Mouse (Mus musculus) forebrain, embryonic 13.5 days (tissue): ENCODE measurements around the gene BC035947. TPM values are rescaled to one million over a fixed set of nuclear protein-coding genes. Genes with fewer than 3 reads are reported as not detected.

Experiments
- polyA plus RNA-seq: library from polyadenylated mRNA; unstranded; fragments of >200 nt; fragmentation: Nextera tagmentation; extraction: Ambion mirVana; gene quantifications from 2 replicates; pipeline ENCODE4 v1.2.1, GENCODE M21; 2015

Gene BC035947
- polyA plus RNA-seq, 1 experiment from 2014 or later = 0.12 TPM

Other genes with a start within 250 kb of the BC035947 start
- 0.37 and 0.62 TPM in 2 replicates for gene Sgpp2, start 201.8 kb downstream of the BC035947 start, polyA plus RNA-seq
- gene Farsb, start 23.3 kb downstream of the BC035947 start, polyA plus RNA-seq = 142 and 145 TPM in 2 replicates
- gene Mogat1, start 1.2 kb downstream of the BC035947 start, polyA plus RNA-seq = 0.21 and 0.49 TPM in 2 replicates
- gene Acsl3, start 145.7 kb upstream of the BC035947 start, polyA plus RNA-seq = 63.4 and 76.1 TPM in 2 replicates
- 2.8 and 3.2 TPM in 2 replicates for gene Utp14b, start 145.9 kb upstream of the BC035947 start, polyA plus RNA-seq